Mouse (Mus musculus) midbrain, embryonic 14.5 days (tissue): ENCODE data around the gene Phldb2. TPM values are rescaled to one million over a fixed set of nuclear protein-coding genes. Genes with fewer than 3 reads are reported as not detected.

Experiments
- ATAC-seq: fragments of 200-750 bp; cut with Nextera tagmentation; 2 replicates; pipeline ENCODE4 v1.8.0; 2017; ENCODE audit warnings: moderate number of reproducible peaks, moderate library complexity; ENCODE audit not compliant: low FRiP score, low TSS enrichment
- DNase-seq: peaks from one replicate; pipeline ENCODE4 v3.0.0-alpha.2; 2015
- H3K27ac ChIP-seq: fragments of 300-500 bp; sonication (generic); replicated peaks from 2 replicates; pipeline ENCODE4 v1.5.1; 2014; ENCODE audit warnings: mild to moderate bottlenecking, low read depth, low read length, moderate library complexity
- H3K27me3 ChIP-seq: fragments of 300-500 bp; sonication (generic); 2 replicates; pipeline ENCODE4 v1.6.1; 2014; ENCODE audit warnings: low read length, control low read depth, mixed read lengths; ENCODE audit not compliant: control insufficient read depth, insufficient read depth
- H3K36me3 ChIP-seq: fragments of 300-500 bp; sonication (generic); 2 replicates; pipeline ENCODE4 v1.6.1; 2014; ENCODE audit warnings: low read length, control low read depth; ENCODE audit not compliant: control insufficient read depth, insufficient read depth
- H3K4me1 ChIP-seq: fragments of 300-500 bp; sonication (generic); 2 replicates; pipeline ENCODE4 v1.6.1; 2014; ENCODE audit warnings: mild to moderate bottlenecking, antibody characterized with exemption, low read length, control low read depth; ENCODE audit not compliant: control insufficient read depth, insufficient read depth
- H3K4me2 ChIP-seq: fragments of 300-500 bp; sonication (generic); 2 replicates; pipeline ENCODE4 v1.6.1; 2014; ENCODE audit warnings: mild to moderate bottlenecking, low read length, moderate library complexity
- H3K4me3 ChIP-seq: fragments of 300-500 bp; sonication (generic); replicated peaks from 2 replicates; pipeline ENCODE4 v1.5.1; 2014; ENCODE audit warnings: low read depth, low read length
- H3K9ac ChIP-seq: fragments of 300-500 bp; sonication (generic); replicated peaks from 2 replicates; pipeline ENCODE4 v1.6.1; 2014; ENCODE audit warnings: mild to moderate bottlenecking, low read length, moderate library complexity
- H3K9me3 ChIP-seq: fragments of 300-500 bp; sonication (generic); 2 replicates; pipeline ENCODE4 v1.6.1; 2016; ENCODE audit warnings: low read length, control low read depth, mixed read lengths; ENCODE audit not compliant: control insufficient read depth
- WGBS: fragments of 180-500 bp; shearing (Covaris S2); extraction: QIAGEN DNeasy Blood & Tissue Kit; methylation state at CpG from one replicate; pipeline ENCODE4 v1.1.7; 2014; 5-methylcytosine and 5-hydroxymethylcytosine counted together
- polyA plus RNA-seq: library from polyadenylated mRNA; unstranded; fragments of >200 nt; fragmentation: Nextera tagmentation; extraction: Ambion mirVana; gene quantifications from 2 replicates; pipeline ENCODE4 v1.2.1, GENCODE M21; 2014

Phldb2 gene
- polyA plus RNA-seq, 1 experiment from 2014 or later = 6.4 TPM

- H3K4me1 ChIP-seq = no peaks in the 10 kb centered on the region
- ATAC-seq (no peak), DNase-seq (no peak)
- no peak overlapping the region for H3K4me3 ChIP-seq
- H3K9me3 ChIP-seq = no peaks in the 10 kb centered on the region
- WGBS = 72% methylated on average over 11 of the region's 11 CpGs
- H3K9ac ChIP-seq = no peak overlapping the region
- H3K27me3 ChIP-seq = no peaks in the 10 kb centered on the region
- H3K36me3 ChIP-seq = no peaks in the 10 kb centered on the region
- no peak overlapping the region for H3K27ac ChIP-seq
- no peak overlapping the region for H3K4me2 ChIP-seq
These were observed 123.1 kb downstream of the Phldb2 start for GRCm38 (mm10) chr16:45830096-45830866.

GRCm38 (mm10) chr16:45825309-45825708 lies 128.1 kb downstream of the Phldb2 start:
- no peaks in the 10 kb centered on the region for H3K27me3 ChIP-seq
- no peak for ATAC-seq
- H3K9me3 ChIP-seq = no peaks in the 10 kb centered on the region
- 94% methylated on average over 10 of the region's 10 CpGs for WGBS
- H3K27ac ChIP-seq = no peak overlapping the region
- no peak overlapping the region for H3K9ac ChIP-seq
- no peak overlapping the region for H3K4me2 ChIP-seq
- H3K4me3 ChIP-seq = no peak overlapping the region
- no peak for DNase-seq
- H3K4me1 ChIP-seq = no peaks in the 10 kb centered on the region
- peaks cover 7% of the 10 kb centered on the region; the same call in 1 of the 2 replicates for H3K36me3 ChIP-seq

GRCm38 (mm10) chr16:45824025-45824424 lies 129.4 kb downstream of the Phldb2 start:
- no peak overlapping the region for H3K4me3 ChIP-seq
- ATAC-seq (no peak), DNase-seq (no peak)
- H3K4me1 ChIP-seq = no peaks in the 10 kb centered on the region
- H3K9me3 ChIP-seq = no peaks in the 10 kb centered on the region
- no peaks in the 10 kb centered on the region for H3K27me3 ChIP-seq
- peaks cover 7% of the 10 kb centered on the region; the same call in 1 of the 2 replicates for H3K36me3 ChIP-seq
- no peak overlapping the region for H3K4me2 ChIP-seq
- 89% methylated on average over 4 of the region's 4 CpGs for WGBS
- no peak overlapping the region for H3K9ac ChIP-seq
- H3K27ac ChIP-seq = no peak overlapping the region

DNA sequence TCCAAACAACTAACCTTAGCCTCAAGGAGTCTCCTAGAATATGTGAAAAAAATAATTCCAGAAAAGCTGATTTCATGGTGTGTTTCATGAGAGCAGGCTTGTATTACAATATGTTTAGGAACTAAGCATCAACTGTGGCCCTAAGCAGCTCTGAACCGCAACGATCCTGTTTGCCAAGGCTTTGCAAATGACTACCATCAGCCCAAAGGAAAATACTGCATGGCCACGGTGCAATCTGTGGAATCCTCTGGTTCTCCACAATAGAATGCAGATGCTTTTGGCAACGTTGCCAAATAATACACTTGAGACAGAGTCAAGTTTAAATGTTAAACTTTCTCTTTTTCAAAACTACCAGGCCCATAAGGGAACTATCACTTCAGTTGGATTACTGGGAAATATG lies 133.5 kb downstream of the Phldb2 start:
- DNase-seq (no peak), ATAC-seq (no peak)
- H3K36me3 ChIP-seq = peaks cover 4% of the 10 kb centered on the region; the same call in 1 of the 2 replicates
- H3K27ac ChIP-seq = no peak overlapping the region
- WGBS = 80% methylated on average over 4 of the region's 4 CpGs
- H3K4me1 ChIP-seq = no peaks in the 10 kb centered on the region
- H3K27me3 ChIP-seq = no peaks in the 10 kb centered on the region
- H3K4me2 ChIP-seq = no peak overlapping the region
- no peaks in the 10 kb centered on the region for H3K9me3 ChIP-seq
- H3K9ac ChIP-seq = no peak overlapping the region
- no peak overlapping the region for H3K4me3 ChIP-seq

- whole genome bisulfite sequencing = 90% methylated on average over 3 of the region's 3 CpGs
- Histone ChIP-seq H3K27me3 (no peaks in the 10 kb centered on the region), H3K36me3 (no peaks in the 10 kb centered on the region), H3K9me3 (no peaks in the 10 kb centered on the region), H3K4me1 (no peaks in the 10 kb centered on the region), H3K4me3 (no peak overlapping the region), H3K4me2 (no peak overlapping the region), H3K27ac (no peak overlapping the region), H3K9ac (no peak overlapping the region)
- DNase-seq = no peak
- no peak for ATAC-seq
These were observed 135.6 kb downstream of the Phldb2 start for GRCm38 (mm10) chr16:45817795-45818194.

DNA sequence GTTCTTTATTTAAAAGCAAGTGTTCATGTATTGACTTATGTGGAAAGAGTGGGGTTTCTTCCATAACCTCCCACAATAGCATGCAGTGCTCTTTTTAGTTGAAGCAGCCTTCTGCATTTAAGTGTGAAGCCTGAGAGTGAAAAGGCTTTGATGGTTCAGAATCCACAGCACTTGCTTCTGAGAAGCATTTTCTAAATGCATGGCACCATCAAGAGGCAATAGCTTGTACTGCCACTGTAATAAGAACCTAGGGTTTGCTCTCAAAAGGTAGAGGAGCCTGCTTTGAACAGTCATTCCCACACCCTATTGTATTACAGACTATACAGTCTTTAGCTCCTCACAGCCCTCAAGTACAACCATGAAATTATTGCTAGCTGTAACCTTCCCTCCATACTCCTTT lies 136.7 kb downstream of the Phldb2 start:
- no peak overlapping the region for H3K9ac ChIP-seq
- no peak for DNase-seq

DNA sequence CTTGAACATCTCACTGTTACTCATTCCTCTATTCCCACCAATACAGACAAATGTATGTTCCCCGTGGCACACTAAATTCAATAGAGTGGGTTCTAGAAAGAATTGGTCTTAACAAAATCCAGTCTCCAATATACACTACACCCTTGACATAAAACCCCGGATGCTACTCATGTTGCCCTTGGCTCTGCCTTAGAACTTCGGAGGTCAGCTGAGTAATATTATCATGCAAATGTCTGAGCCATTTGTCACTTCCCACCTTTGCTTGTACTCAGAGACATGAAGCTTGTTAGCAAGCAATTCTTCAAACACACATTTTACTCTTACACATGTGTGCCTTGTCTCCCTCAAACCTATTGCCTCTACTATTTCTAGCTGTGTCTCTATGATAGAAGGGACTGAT lies 138.8 kb downstream of the Phldb2 start:
- ATAC-seq (no peak), DNase-seq (no peak)
- no peak overlapping the region for H3K4me2 ChIP-seq
- no peak overlapping the region for H3K9ac ChIP-seq
- H3K27ac ChIP-seq = no peak overlapping the region
- no peaks in the 10 kb centered on the region for H3K4me1 ChIP-seq
- 81% methylated on average over 3 of the region's 3 CpGs for WGBS
- no peaks in the 10 kb centered on the region for H3K9me3 ChIP-seq
- no peaks in the 10 kb centered on the region for H3K27me3 ChIP-seq
- no peak overlapping the region for H3K4me3 ChIP-seq
- no peaks in the 10 kb centered on the region for H3K36me3 ChIP-seq

More for the DNA sequence above, 136.7 kb downstream of the Phldb2 start:
- Histone ChIP-seq H3K27me3 (no peaks in the 10 kb centered on the region), H3K36me3 (no peaks in the 10 kb centered on the region), H3K27ac (no peak overlapping the region), H3K4me1 (no peaks in the 10 kb centered on the region), H3K9me3 (no peaks in the 10 kb centered on the region), H3K4me3 (no peak overlapping the region), H3K4me2 (no peak overlapping the region)
- no peak for ATAC-seq

GRCm38 (mm10) chr16:45811788-45812187 lies 141.6 kb downstream of the Phldb2 start:
- Histone ChIP-seq H3K9ac (no peak overlapping the region), H3K4me3 (no peak overlapping the region), H3K27ac (no peak overlapping the region), H3K4me1 (no peaks in the 10 kb centered on the region), H3K27me3 (no peaks in the 10 kb centered on the region), H3K36me3 (peaks cover 7% of the 10 kb centered on the region; the same call in 1 of the 2 replicates), H3K4me2 (no peak overlapping the region), H3K9me3 (no peaks in the 10 kb centered on the region)
- no peak for ATAC-seq
- DNase-seq = no peak

GRCm38 (mm10) chr16:45810829-45811326 lies 142.5 kb downstream of the Phldb2 start:
- DNase-seq = no peak
- Histone ChIP-seq H3K4me2 (no peak overlapping the region), H3K4me3 (no peak overlapping the region), H3K9me3 (no peaks in the 10 kb centered on the region), H3K27me3 (no peaks in the 10 kb centered on the region), H3K4me1 (no peaks in the 10 kb centered on the region), H3K27ac (no peak overlapping the region), H3K9ac (no peak overlapping the region), H3K36me3 (peaks cover 7% of the 10 kb centered on the region; the same call in 1 of the 2 replicates)
- no peak for ATAC-seq
- 94% methylated on average over 6 of the region's 6 CpGs for WGBS
